Mouse (Mus musculus) monocyte, adult 59 days (primary cell): ENCODE measurements around the gene Tomm20l. TPM values are rescaled to one million over a fixed set of nuclear protein-coding genes. Genes with fewer than 3 reads are reported as not detected.

Experiments
- total RNA-seq, 2 experiments: library from RNA; stranded (reverse); gene quantifications; one replicate each; pipeline ENCODE4 v1.2.4; 2023

Gene Tomm20l
- total RNA-seq, result not detected

DNA sequence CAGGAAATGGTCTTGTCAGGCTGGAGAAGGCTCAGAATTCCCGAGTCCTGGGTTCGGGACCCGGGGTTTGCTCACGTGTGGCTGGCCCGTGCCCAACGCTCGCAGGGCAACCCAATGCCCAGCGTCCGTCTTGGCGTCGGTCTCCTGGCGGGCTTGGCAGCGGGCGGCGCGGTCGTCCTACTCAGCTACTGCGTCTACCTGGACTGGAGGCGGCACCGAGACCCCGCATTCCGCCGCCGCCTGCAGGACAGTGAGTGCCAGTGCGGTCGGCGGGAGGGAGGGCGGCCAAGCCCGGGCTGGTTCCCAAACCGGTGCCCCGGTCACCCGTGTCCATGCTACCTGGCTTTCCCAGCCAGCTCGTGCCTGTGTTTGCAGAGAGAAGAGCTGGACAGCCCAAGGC is at the start of gene Tomm20l:
Tomm20l (plus strand) TSS at position 98 of the 400 bp plus-strand sequence.

DNA sequence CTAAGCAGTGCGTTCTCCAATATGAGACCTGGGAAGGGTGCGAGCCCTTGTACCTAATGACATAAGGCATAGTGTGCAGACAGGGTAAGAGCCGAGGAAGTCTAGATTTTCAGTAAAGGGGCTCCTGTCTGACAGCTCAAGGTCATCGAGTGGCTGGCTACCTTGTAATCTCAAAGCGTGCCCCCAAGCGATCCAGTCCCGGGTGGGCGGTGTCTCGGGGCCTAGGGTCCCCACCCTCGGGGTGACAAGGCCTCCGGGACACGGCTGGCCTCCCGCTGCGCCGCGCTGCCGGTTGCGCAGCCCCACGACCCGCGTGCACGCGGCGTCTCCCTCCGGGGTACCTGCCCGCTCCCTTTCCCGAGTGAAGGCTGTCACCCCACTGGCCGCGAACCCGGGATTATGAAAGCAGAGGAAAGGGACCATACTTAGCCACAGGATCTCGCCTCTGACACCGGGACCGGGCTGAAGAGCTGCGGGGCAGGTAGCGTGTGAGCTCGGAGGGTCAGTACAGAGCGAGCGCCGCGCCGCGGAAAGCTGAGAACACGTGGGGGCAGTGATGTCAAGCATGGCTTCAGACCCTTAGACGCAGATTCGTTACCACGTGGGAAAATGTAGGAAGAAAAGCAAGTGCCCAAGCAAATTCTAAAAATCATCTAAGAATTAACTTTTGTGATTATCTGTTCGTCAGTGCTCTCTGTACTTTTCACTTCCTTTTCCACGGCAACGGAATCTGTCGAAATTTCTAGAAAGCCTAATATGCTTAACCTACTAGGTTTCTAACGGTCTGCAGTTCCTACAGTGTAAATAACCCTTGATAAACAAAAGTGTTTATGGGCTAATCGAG is 25.1 kb downstream of the Tomm20l start, which contains the start of the genes Timm9 and 2700049A03Rik:
Timm9 (minus strand) TSS at position 555 of the 844 bp plus-strand sequence.
2700049A03Rik (plus strand) TSS at position 719 of the 844 bp plus-strand sequence.

Other genes with a start within 250 kb of the Tomm20l start
- 100 to 1,000 TPM in 1 of 2 experiments, 10 to 100 TPM in 1; 91.9 to 112 TPM for gene Actr10, start 173.6 kb upstream of the Tomm20l start, total RNA-seq
- 100 to 1,000 TPM; 162 to 201 TPM for gene Psma3, start 136.8 kb upstream of the Tomm20l start, total RNA-seq
- gene Arid4a, start 95.4 kb upstream of the Tomm20l start, total RNA-seq, result 100 to 1,000 TPM in 1 of 2 experiments, 10 to 100 TPM in 1; 86.3 to 111 TPM
- 10 to 100 TPM; 13.6 to 15.4 TPM for gene Timm9, start 25.3 kb downstream of the Tomm20l start, total RNA-seq
- 1 to 10 TPM; 5.2 to 7.0 TPM for gene 2700049A03Rik, start 25.4 kb downstream of the Tomm20l start, total RNA-seq
- under 1 TPM; 0.89 to 0.91 TPM for gene Dact1, start 198.5 kb downstream of the Tomm20l start, total RNA-seq